Mouse (Mus musculus): Measurements from ENCODE around the gene Mcm5. TPM values are rescaled to one million over a fixed set of nuclear protein-coding genes. Genes with fewer than 3 reads are reported as not detected.
A peak's percentile ranks its signal among the peaks of the same experiment; 100 is the strongest.

Gene Mcm5
- polyA plus RNA-seq, 1 experiment from 2014 or later = 212 TPM

DNA sequence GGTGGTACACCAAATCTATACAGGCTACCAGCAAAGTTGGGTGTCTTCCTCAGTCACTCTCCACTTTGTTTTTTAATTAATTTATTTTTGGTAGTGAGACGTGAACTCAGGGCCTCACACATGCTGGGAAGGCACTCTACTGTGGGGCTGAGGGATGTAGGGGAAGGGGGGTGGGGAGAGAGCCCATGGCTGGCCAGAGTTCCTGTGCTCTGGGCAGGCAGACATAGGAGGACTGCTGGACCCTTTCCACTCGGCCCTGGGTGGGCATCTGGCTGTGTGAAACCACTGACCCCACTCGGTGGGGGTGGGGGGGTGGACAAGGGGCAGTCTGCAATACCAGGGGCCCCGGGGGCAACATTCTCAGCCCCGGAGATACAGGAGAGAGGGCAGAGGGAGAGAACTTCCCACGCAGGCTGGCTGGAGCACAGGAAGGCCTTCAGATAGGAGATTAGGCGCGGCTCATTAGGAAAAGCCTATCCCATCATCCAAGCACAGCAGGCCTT lies 5.9 kb upstream of the Mcm5 start:
- H3K4me2 ChIP-seq = no peak overlapping the region
- peaks cover 5% of the 10 kb centered on the region; the same call in 1 of the 2 replicates for H3K4me1 ChIP-seq
- ATAC-seq (ENCODE audit: borderline replicate concordance, extremely low read depth, low FRiP score, low TSS enrichment) = 0 out of 2 replicates have a peak, but pooled peaks have one; percentile 5
- no peak overlapping the region for H3K4me3 ChIP-seq
- no peak overlapping the region for H3K9ac ChIP-seq
- no peak overlapping the region for H3K27ac ChIP-seq
- H3K36me3 ChIP-seq = peaks cover 13% of the 10 kb centered on the region
- H3K27me3 ChIP-seq = no peaks in the 10 kb centered on the region
- H3K9me3 ChIP-seq = no peaks in the 10 kb centered on the region
- WGBS = 65% methylated on average over 8 of the region's 8 CpGs

DNA sequence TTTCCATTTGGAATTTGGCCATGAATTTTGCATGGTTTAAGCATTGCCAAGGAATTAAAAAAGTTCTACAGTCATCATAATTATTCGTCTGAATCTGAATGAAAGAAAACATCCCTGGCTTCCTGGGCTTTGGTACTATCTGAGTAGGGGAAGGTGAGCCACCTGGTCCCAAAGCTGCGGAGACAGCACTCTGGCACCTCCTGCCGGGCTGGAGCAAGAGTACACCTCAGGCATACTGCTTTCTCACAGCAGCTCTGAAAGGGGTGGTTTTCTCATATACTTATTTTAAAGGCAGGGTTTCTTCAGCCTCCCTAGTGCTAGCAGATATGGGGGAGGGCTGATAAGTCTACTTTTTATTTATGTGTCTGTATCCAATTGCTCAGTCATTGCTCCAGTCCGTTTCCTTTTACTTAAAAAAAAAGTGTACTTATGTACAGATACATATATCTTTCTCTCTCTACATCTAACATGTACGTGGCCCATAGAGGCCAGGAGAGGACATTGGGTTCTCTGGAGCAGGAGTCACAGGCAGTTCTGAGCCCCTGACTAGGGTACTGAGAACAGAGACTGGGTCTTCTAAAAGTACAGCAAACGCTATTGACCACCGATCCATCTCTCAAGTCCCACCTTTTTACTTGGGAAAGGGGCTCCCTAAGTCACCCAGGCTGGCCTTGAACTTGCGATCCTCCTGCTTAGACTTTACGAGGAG lies 688 bp upstream of the Mcm5 start:
- peak overlapping the region; percentile 76 for H3K27ac ChIP-seq
- peak overlapping the region; percentile 59 for H3K9ac ChIP-seq
- H3K4me1 ChIP-seq = peaks cover 16% of the 10 kb centered on the region
- WGBS = under 1% methylated on average over 9 of the region's 9 CpGs
- peak overlapping the region; percentile 56 for H3K4me2 ChIP-seq
- peak; percentile 75 for ATAC-seq (ENCODE audit: borderline replicate concordance, extremely low read depth, low FRiP score, low TSS enrichment)
- peaks cover 17% of the 10 kb centered on the region for H3K36me3 ChIP-seq
- no peaks in the 10 kb centered on the region for H3K27me3 ChIP-seq
- H3K9me3 ChIP-seq = no peaks in the 10 kb centered on the region
- peak overlapping the region; percentile 60 for H3K4me3 ChIP-seq

GRCm38 (mm10) chr8:75110093-75110492 lies 724 bp downstream of the Mcm5 start:
- peaks cover 16% of the 10 kb centered on the region for H3K4me1 ChIP-seq
- peak overlapping the region; percentile 63 for H3K9ac ChIP-seq
- no peaks in the 10 kb centered on the region for H3K9me3 ChIP-seq
- H3K27ac ChIP-seq = no peak overlapping the region
- H3K36me3 ChIP-seq = peaks cover 31% of the 10 kb centered on the region
- ATAC-seq (ENCODE audit: borderline replicate concordance, extremely low read depth, low FRiP score, low TSS enrichment) = no peak
- H3K4me2 ChIP-seq = peak overlapping the region; percentile 78
- peak overlapping the region; percentile 60 for H3K4me3 ChIP-seq
- WGBS = 6% methylated on average over 13 of the region's 13 CpGs
- H3K27me3 ChIP-seq = no peaks in the 10 kb centered on the region

DNA sequence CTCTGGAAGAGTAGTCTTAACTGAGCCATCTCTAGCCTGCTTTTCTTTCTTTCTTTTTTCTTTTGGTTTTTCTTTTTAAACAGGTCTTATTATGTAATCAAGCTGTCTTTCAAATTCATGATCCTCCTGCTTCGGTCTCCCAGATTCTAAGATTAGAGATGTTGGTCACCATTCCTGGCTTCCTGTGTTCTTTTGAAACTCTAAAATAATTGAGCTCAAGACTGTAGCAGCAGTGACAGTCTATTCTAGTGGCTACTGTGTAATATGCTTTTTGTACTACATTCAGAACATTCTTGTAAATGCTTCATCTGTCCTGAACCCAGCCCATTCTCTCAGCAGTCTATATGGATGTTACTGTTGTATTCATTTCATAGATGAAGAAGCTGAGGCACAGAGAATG lies 9.1 kb downstream of the Mcm5 start:
- Histone ChIP-seq H3K27ac (no peak overlapping the region), H3K36me3 (peaks cover 97% of the 10 kb centered on the region), H3K4me1 (no peaks in the 10 kb centered on the region), H3K9me3 (no peaks in the 10 kb centered on the region), H3K27me3 (no peaks in the 10 kb centered on the region), H3K4me2 (no peak overlapping the region), H3K9ac (no peak overlapping the region), H3K4me3 (no peak overlapping the region)
- 85% methylated on average over 1 of the region's 1 CpGs for WGBS
- ATAC-seq (ENCODE audit: borderline replicate concordance, extremely low read depth, low FRiP score, low TSS enrichment) = no peak

GRCm38 (mm10) chr8:75119287-75119686 lies 9.9 kb downstream of the Mcm5 start:
- Histone ChIP-seq H3K36me3 (peaks cover 96% of the 10 kb centered on the region), H3K4me3 (no peak overlapping the region), H3K27ac (no peak overlapping the region), H3K9me3 (no peaks in the 10 kb centered on the region), H3K27me3 (no peaks in the 10 kb centered on the region), H3K9ac (no peak overlapping the region), H3K4me1 (no peaks in the 10 kb centered on the region), H3K4me2 (no peak overlapping the region)
- 93% methylated on average over 2 of the region's 2 CpGs for WGBS
- no peak for ATAC-seq (ENCODE audit: borderline replicate concordance, extremely low read depth, low FRiP score, low TSS enrichment)

DNA sequence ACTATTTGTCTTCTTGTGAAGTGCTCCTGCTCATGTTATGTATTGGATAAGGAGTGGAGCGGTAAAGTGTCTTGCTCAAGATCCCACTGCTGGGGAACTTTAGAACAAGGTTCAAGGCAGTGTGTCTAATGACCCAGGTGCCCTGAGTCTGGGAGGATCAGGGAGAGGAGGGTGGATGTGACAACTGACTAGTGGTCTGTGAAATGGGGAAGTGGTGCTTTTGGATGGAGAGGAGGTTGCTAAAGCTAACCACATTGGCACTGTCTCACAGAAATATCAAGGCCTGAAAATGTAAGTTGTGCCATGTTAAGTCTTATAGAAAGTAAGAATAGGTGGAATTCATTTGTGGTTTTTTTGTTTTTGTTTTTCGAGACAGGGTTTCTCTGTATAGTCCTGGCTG lies 10.4 kb downstream of the Mcm5 start:
- no peak overlapping the region for H3K4me2 ChIP-seq

DNA sequence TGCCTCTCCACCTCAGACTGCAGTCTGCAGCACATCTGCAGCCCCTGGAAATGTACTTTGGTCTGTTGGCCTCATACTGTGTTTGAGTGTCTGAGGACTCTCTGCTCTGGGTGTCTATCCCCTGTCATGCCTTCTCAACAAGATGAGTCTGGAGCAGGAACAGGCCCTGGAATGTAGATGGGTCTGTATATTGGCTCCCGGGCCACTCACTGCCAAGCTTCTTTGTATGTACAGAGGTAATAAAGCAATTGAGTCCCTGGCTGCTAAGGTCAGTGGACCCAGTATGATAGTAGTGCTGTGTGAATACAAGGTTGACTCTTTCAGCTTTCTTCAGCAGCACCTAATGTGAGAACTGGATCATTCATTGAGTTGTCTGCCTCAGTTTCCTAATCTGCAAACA lies 18.0 kb downstream of the Mcm5 start:
- Histone ChIP-seq H3K9ac (no peak overlapping the region), H3K4me3 (no peak overlapping the region), H3K4me2 (no peak overlapping the region), H3K27ac (no peak overlapping the region), H3K4me1 (no peaks in the 10 kb centered on the region), H3K36me3 (peaks cover 73% of the 10 kb centered on the region), H3K9me3 (no peaks in the 10 kb centered on the region), H3K27me3 (no peaks in the 10 kb centered on the region)
- WGBS = 77% methylated on average over 1 of the region's 1 CpGs
- no peak for ATAC-seq (ENCODE audit: borderline replicate concordance, extremely low read depth, low FRiP score, low TSS enrichment)

More for the DNA sequence above, 10.4 kb downstream of the Mcm5 start:
- Histone ChIP-seq H3K36me3 (peaks cover 97% of the 10 kb centered on the region), H3K9ac (no peak overlapping the region), H3K9me3 (no peaks in the 10 kb centered on the region), H3K27me3 (no peaks in the 10 kb centered on the region), H3K4me1 (no peaks in the 10 kb centered on the region), H3K27ac (no peak overlapping the region), H3K4me3 (no peak overlapping the region)
- no peak for ATAC-seq (ENCODE audit: borderline replicate concordance, extremely low read depth, low FRiP score, low TSS enrichment)
- 93% methylated on average over 2 of the region's 2 CpGs for WGBS

DNA sequence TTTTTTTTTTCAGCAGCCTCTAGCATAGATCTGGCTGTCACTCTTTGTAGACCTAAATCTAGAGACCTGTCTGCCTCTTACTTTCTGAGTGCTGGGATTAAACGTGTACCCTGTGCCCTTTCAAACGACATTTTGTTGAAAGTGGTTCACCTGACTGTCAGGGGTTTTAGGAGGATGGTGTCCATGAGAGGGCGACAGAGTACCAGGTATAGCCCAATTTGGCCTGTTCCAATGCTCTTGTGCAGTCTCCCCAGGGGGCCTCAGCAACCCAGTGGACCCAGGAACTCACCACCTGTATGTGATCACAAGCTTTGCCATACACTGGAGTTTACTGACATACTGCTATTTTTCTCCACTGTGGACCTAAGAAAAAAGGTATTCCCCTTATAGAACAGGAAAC lies 23.1 kb downstream of the Mcm5 start:
- H3K27me3 ChIP-seq = no peaks in the 10 kb centered on the region
- no peak overlapping the region for H3K9ac ChIP-seq
- 16% methylated on average over 3 of the region's 3 CpGs for WGBS
- H3K4me1 ChIP-seq = peaks cover 20% of the 10 kb centered on the region
- H3K27ac ChIP-seq = no peak overlapping the region
- no peak overlapping the region for H3K4me2 ChIP-seq
- no peak overlapping the region for H3K4me3 ChIP-seq
- H3K9me3 ChIP-seq = no peaks in the 10 kb centered on the region
- peaks cover 23% of the 10 kb centered on the region for H3K36me3 ChIP-seq
- ATAC-seq (ENCODE audit: borderline replicate concordance, extremely low read depth, low FRiP score, low TSS enrichment) = no peak

DNA sequence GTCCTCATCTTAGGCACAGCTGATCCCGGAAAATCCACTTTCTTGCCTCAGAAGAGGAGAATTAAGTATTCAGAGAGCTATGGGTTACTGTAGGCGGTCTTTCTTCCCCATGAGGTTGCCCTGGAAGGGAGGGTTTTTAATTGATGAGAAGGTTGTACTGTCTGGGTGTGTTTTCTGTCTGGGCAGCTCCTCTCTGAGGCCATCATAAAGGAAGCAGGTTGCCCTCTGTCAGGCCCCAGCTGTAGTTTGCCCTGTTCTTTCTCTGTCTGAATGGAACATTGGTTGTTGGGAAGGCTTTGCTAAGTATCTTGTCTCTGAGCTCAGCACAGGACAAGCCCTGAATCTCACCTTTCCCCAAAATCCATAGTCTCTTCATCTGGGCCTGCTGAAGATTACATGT lies 24.0 kb downstream of the Mcm5 start:
- H3K9ac ChIP-seq = no peak overlapping the region
- H3K4me2 ChIP-seq = no peak overlapping the region
- 73% methylated on average over 2 of the region's 2 CpGs for WGBS
- no peak overlapping the region for H3K4me3 ChIP-seq
- no peak for ATAC-seq (ENCODE audit: borderline replicate concordance, extremely low read depth, low FRiP score, low TSS enrichment)
- no peaks in the 10 kb centered on the region for H3K27me3 ChIP-seq
- H3K36me3 ChIP-seq = peaks cover 16% of the 10 kb centered on the region
- no peak overlapping the region for H3K27ac ChIP-seq
- peaks cover 20% of the 10 kb centered on the region for H3K4me1 ChIP-seq
- H3K9me3 ChIP-seq = no peaks in the 10 kb centered on the region

DNA sequence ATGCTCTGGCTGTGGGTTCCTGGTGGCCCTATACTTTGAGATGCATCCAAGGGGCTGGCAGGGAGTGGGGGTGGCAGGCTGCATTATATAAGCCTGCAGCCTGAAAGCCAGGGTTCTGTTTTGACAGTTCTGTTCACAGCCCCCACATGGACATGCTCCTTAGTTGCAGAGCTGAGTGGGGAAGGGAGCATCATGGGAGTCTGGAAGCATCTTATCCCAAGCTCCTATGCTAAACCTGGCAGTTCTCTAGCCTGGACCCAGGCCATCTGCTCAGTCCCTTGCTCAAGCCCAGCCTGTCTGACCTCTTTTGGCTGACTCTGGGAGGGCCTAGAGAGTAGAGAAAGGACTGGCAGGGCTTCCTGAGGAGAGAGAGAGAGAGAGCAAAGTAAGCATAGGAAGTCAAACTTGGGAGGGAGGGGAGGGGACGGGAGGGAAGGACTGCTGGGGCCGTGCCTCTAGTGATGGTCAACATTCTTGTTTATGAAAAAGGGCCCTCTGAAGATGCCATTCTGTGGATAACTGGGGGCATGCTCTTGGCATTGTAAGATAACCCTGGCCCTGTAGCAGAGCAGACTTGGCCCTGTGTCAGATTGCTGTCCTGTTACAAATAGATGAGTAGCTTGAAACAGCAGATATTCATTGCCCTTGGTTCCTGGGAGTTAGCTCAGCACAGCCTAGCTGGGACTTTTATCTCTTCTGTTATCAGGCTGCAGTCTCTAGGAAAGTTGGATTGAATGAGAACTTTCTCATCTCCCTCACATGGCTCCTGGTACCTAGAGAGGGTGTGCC lies 25.4 kb downstream of the Mcm5 start:
- peak; percentile 80; the same call in 1 of the 2 replicates for ATAC-seq (ENCODE audit: borderline replicate concordance, extremely low read depth, low FRiP score, low TSS enrichment)
- H3K27ac ChIP-seq = peak overlapping the region; percentile 47; the same call in 1 of the 2 replicates
- no peaks in the 10 kb centered on the region for H3K27me3 ChIP-seq
- 0% methylated on average over 2 of the region's 2 CpGs for WGBS
- H3K9ac ChIP-seq = no peak overlapping the region
- peaks cover 10% of the 10 kb centered on the region; the same call in 1 of the 2 replicates for H3K36me3 ChIP-seq
- H3K4me3 ChIP-seq = no peak overlapping the region
- H3K4me1 ChIP-seq = peaks cover 20% of the 10 kb centered on the region
- no peak overlapping the region for H3K4me2 ChIP-seq
- no peaks in the 10 kb centered on the region for H3K9me3 ChIP-seq

DNA sequence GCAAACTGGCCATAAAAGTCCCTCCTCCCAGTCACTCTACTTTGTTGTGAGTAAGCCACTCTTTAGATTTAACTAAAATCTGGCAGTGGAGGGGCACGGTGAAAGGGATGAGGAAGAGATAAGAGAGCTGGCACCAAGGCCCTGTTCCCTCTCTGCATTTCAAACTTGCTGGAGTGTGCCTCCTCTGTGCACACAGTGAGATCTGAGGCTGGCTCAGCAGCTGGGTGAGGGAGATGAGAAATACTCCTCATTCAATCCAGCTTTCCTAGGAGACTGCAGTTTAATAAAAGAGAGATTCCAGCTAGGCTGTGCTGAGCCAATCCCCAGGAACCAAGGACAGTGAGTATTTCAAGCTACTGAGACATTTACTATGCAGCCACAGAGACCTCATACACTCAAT lies 26.4 kb downstream of the Mcm5 start:
- H3K4me2 ChIP-seq = no peak overlapping the region
- 0 out of 2 replicates have a peak, but pooled peaks cover 2% of the 10 kb centered on the region for H3K36me3 ChIP-seq
- H3K4me3 ChIP-seq = no peak overlapping the region
- ATAC-seq (ENCODE audit: borderline replicate concordance, extremely low read depth, low FRiP score, low TSS enrichment) = no peak
- H3K9me3 ChIP-seq = no peaks in the 10 kb centered on the region
- no peak overlapping the region for H3K9ac ChIP-seq
- no peaks in the 10 kb centered on the region for H3K27me3 ChIP-seq
- H3K4me1 ChIP-seq = peaks cover 20% of the 10 kb centered on the region
- 0 out of 2 replicates have a peak overlapping the region, but pooled peaks have one; percentile 10 for H3K27ac ChIP-seq
- 13% methylated on average over 1 of the region's 1 CpGs for WGBS

- Histone ChIP-seq H3K4me3 (no peak overlapping the region), H3K9me3 (no peaks in the 10 kb centered on the region), H3K36me3 (0 out of 2 replicates have a peak, but pooled peaks cover 2% of the 10 kb centered on the region), H3K27me3 (no peaks in the 10 kb centered on the region), H3K27ac (no peak overlapping the region), H3K4me2 (no peak overlapping the region), H3K4me1 (peaks cover 20% of the 10 kb centered on the region), H3K9ac (no peak overlapping the region)
- 61% methylated on average over 2 of the region's 2 CpGs for WGBS
- no peak for ATAC-seq (ENCODE audit: borderline replicate concordance, extremely low read depth, low FRiP score, low TSS enrichment)
Observed at GRCm38 (mm10) chr8:75136256-75136655, 26.9 kb downstream of the Mcm5 start.

Data from lung, embryonic 15.5 days (tissue).